Mouse (Mus musculus) urinary bladder, adult 18-20 months (tissue): ENCODE results near the gene Ugt1a2.
"Not testable (repeated sequence)": the region's sequence is repeated elsewhere in the genome, so short reads cannot be mapped to it uniquely, and the experiment has no call there.

Source experiments
- DNase-seq, 2 experiments: peaks; one replicate each; pipeline ENCODE4 v3.0.0; 2022; ENCODE audit warnings: low spot score in 2 of 2, mixed read lengths in 2 of 2

Gene Ugt1a2

DNA sequence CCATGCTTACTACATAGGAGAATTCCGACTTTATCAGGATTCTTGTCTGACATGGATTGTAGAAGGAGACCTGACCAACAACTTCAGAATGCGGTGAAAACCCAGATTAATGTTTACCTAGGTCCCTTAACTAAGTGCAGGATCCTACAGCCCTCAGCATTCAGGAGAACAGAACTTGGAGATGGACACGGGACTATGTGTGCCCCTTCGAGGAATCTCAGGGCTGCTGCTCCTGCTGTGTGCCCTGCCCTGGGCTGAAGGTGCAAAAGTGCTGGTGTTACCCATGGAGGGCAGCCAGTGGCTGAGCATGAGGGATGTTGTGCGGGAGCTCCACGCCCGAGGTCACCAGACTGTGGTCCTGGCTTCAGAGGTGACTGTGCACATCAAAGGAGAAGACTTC is at the start of gene Ugt1a2:
Ugt1a2 (plus strand) TSS at position 146 of the 400 bp plus-strand sequence.
- no peak for DNase-seq

DNA sequence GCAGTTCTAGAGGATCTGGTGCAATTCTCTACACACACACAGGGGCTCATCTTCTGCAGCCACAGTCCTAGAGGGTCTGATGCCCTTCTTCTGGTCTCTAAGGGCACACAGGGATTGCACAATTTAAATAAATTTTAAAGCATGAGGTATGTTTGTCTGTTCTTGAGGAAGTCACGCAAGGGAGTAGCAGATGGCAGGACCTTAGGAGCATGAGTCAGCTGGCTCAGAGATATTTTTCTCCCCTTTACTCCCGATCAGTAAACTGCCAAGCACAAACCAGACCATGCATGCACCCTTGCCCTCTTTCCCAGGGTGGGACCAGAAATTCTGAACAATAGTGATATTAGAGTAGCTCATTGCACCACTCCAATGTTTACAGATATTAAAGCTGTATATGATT is 42.0 kb upstream of the Ugt1a2 start:
- DNase-seq = peak in 1 of 2 experiments; percentile 68

DNA sequence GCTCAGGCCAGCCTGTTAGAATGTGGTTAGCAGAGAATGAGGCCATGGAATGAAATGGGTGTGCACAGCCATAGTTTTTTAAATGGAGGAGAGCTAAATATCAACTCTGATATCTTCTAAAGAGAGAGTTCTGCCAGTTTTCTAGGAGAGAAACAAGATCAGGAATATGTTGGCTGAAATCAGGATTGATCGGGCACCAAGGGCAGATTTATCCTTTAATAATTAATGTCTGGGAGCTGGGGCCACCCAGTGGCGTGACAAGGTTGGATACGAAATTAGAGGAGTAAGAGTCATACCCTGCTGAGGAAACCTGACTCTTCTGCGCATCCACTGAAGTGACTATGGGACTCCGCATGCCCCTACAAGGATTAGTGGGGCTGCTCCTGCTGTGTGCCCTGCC is 34.7 kb upstream of the Ugt1a2 start, which contains the start of gene Ugt1a5:
Ugt1a5 (plus strand) TSS at position 302 of the 400 bp plus-strand sequence.
- DNase-seq = no peak

DNA sequence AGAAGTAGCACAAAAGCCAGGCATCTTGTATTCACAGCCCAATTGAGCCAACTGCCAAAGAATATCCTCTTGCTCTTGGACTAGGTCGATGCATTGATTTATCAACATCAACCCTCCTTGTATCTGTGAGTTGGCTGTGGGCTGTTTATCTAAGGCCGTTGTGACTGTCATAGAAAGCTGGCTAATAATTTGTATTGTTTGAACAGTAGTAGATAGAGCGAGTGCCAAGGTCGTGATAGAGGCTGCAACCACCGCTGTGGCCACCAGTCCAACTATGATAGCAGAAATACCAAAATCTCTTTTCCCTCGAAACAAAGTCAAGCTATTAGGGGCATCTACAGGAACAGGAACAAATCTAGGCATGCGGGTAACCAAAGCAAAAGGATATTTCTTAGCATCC is 28.2 kb upstream of the Ugt1a2 start:
- not testable (repeated sequence) for DNase-seq

DNA sequence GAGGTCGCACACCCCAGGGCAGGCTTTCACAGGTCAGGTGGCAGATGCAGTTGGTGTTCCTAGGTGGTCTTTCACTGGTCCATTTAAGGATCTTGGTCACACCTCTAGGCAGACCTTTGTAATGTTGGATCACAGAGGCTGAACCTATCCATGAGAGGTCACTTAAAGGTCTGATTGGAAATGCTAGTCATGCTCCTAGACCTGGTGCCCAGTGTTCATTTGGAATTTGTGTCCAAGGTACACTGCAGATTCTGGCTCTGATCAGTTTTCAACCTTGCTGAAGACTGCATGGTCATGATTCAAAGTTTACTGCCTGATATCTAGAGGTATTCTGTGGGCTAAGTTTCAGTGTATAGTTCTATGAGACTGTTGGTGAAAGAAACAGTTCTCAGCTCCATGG is 20.7 kb upstream of the Ugt1a2 start:
- no peak for DNase-seq

DNA sequence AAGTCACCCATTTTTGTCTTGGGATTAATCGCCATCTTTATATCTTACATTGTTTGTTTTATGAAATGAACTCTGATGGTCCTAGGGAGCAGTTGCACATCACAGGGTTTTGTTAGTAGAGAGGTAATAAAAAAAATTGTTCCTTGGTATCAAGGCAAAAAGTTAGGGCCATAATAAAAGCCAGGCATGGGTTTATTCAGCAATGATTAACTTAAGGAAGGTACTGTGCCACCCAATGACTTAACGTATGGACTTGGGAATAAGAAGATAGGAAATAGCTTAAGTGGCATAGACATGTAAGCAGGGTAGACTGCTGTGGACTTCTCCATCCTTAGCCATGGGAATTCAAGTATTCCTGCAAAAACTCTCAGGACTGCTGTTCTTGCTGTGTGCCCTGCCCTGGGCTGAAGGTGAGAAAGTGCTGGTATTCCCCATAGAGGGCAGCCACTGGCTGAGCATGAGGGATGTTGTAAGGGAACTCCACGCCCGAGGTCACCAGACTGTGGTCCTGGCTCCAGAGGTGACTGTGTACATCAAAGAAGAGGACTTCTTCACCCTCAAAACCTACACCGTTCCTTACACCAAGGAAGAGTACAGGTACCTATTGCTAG is 14.0 kb upstream of the Ugt1a2 start:
- no peak for DNase-seq

DNA sequence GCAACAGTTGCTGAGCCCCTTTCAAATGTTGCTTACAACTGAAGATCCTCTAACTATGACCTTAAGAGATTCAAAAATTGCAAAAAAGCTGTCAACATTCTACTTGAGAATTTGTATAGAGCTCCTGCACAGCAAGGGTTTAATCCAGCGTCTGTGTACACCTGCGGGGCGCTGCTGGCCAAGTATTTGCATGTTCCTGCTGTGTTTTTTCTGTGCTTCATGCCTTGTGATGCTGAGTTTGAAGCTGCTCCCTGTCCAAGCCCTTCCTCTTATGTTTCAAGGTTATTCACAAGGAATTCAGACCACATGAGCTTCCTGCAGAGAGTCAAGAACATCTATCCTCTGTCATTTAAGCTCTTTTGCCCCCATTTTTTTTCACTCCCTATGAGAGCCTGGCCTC is 8.3 kb upstream of the Ugt1a2 start:
- no peak for DNase-seq

DNA sequence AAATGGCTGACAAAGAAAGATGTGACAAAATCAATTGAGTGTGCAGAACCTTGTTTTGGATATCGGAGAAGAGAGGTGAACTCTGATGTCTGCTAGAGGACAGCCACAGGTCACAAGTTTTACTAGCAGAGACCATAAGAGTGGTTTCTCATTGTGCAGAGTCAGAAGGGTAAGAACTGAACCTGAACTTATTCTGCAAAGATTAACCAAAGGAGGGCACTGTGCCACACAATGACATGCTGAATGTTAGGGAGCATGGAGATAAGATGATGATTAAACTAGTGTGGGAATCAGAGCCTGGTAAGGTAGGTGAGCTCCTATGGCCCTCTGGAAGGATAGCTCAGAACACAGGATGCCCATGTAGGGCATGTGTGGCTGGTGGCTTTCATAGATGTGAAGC is 4.7 kb upstream of the Ugt1a2 start:
- DNase-seq = no peak

DNA sequence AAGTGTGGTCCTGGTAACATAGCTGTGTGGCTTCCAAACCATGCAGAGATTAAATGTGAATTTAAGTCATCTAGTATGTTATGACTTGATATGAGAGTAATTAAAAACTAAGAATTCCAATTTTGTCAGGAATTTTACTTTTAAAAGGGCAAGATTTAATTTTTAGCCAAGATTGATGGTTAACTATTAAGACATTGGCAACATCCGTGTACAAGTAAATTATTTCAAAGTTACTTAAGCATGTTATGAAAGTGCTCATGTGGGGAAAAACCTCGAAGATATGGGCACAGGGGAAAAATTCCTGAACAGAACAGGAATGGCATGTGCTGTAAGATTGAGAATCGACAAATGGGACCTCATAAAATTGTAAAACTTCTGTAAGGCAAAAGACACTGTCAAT is 3.0 kb upstream of the Ugt1a2 start:
- no peak for DNase-seq

DNA sequence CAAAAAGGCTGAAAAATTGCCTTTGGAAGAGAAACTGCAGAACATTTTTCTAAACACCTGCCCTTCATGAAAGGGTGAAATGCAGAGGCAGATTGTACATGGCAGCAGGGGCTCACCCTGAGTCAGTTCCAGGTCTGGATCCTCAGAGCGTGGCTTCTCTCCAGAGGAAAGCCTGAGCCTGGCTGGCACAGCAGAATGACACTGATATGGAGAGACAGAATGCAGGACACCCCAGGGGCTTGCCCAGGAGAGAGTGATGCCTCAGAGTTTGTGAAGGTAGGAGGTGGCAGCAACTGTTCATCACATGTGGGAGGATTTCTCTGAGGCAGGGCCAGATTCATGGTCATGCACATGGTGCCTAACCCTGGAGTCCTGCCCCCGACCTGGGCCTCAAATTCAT is 405 bp upstream of the Ugt1a2 start:
- DNase-seq = no peak

DNA sequence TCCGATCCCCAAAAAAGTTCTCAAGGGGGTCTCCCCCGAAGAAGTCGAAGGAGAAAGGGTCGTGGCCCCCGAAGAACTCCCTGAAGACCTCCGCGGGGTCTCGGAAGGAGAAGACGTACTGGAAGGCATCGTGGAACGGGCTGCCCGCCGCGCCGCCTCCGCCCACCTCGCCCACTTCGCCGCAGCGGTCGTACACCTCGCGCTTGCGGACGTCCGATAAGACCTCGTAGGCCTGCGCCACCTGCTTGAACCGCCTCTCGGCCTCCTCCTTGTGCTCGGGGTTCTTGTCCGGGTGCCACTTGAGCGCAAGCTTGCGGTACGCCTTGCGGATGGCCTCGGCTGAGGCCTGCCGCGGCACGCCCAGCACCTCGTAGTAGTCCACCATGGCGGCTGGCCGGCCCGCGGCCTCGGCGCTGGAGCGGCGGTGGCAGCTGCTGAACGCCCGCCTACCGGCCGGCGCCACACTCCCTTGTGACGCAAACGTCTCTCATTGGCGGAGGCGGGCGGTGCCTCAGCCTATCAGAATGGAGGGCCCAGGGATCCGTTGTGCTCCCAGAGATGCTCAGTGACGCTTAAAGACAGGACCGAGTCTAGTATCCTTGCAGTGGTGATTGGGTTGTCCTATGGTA is 5.0 kb downstream of the Ugt1a2 start, which contains the start of gene Dnajb3:
Dnajb3 (minus strand) TSS at position 489 of the 629 bp plus-strand sequence.
- no peak for DNase-seq

DNA sequence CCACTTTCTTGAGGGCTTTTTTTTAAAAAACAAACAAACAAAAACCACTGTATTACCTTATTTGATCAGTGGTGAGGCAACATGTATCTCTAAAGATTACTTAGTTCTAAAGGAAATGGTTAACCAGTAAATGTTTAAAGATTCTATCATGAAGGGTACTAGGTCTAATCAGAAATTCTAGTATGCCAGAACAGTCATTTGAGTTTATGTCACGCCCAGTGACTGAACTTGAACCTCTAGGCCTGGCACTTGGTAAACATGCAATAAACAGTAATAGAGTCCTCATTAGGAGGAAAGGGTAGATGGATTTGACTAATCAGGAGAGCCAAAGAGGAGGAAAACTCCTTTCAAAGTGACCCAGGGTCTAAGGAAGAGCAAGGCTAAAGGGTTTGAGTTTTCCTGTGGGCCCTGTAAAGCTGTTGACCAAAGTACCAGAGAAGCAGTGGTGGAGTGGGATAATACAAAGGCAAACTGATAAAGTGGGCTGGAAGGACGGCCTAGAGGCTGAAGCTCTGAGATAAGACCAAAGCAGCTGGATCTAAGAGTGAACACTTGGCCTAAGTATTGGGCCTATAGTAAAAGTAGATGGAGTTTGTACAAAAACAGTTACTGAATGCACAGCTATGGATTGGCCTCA is 6.6 kb downstream of the Ugt1a2 start:
- DNase-seq = no peak

DNA sequence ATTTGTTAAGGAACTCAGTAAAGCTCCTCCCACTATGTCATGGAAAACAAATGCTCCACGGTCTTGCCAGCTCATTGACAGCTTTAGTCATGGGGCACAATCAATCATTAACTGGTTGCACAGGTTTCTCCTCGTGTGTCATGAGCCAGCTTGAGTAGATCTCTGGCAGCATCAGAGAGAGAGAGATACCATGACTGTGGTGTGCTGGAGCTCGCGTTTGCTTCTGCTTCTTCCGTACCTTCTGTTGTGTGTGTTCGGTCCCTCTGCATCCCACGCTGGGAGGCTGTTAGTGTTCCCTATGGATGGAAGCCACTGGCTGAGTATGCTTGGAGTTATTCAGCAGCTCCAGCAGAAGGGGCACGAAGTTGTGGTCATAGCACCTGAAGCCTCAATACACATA is 11.4 kb downstream of the Ugt1a2 start, which contains the start of gene Ugt1a1:
Ugt1a1 (plus strand) TSS at position 148 of the 400 bp plus-strand sequence.
- peak; percentile 66 to 84 for DNase-seq

DNA sequence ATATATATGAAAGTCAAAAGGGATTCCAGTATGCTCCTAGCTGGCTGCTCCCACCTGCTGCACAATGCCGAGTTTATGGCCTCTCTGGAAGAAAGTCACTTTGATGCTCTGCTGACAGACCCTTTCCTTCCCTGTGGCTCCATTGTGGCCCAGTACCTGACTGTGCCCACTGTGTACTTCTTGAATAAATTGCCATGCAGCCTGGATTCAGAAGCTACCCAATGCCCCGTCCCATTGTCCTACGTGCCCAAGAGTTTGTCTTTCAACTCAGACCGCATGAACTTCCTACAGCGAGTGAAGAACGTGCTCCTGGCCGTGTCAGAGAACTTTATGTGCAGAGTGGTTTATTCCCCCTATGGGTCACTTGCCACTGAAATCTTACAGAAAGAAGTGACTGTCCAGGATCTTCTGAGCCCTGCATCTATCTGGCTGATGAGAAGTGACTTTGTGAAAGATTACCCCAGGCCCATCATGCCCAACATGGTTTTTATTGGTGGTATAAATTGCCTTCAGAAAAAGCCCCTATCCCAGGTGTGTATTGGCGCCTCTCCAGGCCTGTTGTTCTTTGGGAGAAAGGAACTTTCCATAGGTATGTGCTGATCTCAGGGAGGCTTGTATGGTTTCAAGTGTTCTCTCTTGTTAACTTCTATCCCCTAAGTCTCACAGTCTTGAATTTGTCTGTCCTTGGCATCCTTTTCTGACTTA is 12.1 kb downstream of the Ugt1a2 start:
- DNase-seq = no peak

DNA sequence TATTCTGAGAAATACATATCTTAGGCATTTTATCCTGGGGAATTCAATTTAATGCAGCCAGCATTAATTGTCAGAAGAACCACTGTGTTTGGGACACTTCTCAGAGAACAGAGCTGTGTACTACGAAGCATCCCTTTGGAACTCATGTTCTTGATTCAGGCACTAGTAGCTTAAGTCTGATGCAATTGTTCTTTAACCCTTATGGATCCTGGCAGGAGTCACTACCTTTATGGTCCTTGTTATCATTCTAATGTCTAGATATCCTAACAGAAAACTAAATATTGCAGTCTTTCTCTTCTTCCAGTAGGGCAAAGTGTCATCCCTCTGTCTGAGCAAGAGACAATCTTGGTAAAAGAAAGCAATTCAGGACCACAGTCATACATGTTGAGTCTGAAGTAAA is 12.7 kb downstream of the Ugt1a2 start:
- no peak for DNase-seq

DNA sequence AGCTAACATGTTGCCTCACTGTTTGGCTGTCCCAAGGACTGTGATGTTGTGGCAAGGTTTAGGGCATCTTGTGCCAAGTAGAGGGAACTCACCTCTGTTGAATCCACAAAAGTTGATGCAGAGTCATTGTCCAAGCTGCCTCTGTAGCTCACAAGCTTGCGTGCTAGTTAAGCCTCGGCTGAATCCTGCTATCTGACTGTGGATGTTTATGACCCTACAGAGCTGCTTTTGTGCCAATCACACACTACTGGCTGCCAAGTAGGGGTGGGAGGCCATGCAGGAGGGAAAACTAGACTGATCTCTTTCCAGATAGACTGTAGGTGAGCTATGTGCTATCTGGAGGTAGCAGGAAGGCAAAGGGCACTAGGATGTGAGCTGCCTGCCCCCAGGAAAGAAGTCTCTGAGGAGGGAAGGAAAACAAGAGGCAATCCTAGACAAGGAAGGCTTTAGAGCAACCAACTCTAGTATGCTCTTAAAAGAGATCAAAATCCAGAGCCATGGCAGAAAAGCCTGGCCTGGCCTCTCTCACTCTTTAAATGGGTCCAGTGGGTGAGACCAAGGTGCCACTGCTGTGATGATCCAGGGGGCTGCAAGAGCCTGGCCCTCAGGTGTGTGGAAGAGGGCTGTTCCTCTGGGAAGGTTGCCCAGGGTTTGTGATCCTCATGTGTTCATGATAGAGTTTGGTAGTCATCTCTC is 13.5 kb downstream of the Ugt1a2 start:
- no peak for DNase-seq

DNA sequence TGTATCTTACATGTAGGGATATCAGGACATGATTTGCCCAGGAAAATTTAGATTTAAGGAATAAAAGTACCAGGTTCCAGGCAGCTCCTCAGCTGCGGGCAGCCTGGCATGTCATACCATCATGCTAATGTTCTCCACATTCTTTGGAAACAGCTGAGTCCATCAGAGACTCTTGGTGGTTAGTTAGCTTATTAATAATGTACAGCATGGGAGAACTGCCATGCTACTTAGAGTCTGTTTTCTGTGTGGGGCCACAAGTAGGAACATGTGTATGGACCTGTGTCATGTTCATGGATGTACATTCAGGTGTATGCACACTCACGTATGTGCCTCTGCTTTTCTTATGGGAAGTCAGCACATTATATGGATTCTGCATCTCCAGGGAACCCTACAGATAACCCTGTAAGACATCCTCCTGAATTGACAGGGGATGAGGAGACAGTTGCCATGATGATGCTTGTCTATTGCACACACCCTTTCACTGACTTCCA is 14.1 kb downstream of the Ugt1a2 start:
- DNase-seq = no peak

DNA sequence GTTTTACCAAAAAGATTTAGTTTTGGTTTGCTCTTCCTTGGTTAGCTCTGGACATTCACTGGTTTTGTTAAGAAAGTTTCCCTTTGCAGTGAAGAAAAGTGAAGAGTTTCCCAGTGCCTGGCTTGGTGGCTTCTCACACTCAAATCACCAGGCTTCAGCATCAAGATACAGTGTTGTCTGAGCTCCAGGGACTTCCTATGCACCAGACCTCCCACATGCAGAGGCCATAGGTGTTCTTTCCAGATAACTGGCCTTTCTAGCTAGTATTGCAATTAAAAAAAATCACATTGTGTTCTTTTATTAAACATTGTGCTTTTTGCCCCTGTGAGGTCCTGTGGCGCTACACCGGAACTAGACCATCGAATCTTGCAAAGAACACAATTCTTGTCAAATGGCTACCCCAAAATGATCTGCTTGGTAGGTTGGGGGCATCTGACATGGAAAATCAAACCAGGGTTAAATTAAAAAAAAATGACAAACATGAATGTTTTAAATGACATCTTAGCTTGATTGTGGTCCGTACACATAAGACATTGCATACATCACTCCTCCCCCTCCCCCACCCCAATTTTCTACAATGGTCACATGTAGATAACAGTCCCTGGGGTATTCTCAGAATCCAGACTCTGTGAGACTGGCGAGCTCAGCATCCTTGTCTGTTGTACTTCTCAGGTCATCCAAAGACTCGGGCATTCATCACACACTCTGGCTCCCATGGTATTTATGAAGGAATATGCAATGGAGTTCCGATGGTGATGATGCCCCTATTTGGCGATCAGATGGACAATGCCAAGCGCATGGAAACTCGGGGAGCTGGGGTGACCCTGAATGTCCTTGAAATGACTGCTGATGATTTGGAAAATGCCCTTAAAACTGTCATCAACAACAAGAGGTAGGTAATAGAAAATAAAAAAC is 15.3 kb downstream of the Ugt1a2 start:
- DNase-seq = no peak

DNA sequence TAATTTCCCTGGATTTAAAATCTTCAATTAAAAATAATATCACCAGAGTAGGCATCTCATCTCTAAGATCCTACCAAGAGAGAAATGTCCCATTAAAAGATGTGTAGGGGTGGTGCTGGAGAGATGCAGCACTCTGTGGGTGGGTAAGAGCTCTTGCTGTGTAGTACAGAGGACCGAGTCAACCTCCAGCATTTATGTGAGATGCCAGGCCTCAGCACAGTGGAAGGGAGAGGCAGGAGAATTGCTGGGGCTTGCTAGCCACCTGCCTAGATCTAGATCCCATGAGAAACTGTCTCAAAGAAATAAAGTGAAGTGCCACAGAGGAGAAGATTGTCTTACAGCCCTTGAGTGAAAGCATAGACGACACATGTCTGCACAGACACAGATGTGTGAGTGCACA is 16.1 kb downstream of the Ugt1a2 start:
- no peak for DNase-seq

DNA sequence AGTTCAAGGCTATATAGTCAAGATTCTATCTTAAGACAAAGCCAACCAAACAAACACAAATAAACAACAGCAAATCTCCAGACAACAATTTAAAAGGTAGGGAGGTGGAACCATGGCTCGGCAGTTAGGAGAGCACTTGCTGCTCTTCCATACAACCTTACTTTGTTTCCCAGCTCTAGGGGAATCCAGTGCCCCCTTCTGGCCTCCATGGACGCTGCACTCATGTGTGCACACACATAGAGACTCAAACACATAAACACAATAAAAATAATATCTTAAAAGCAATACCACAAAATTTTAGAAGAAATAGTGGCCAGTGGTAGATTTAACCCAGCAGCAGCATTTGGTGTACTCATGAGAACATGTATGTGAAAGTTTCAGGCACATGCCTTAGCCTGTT is 16.7 kb downstream of the Ugt1a2 start:
- no peak for DNase-seq

DNA sequence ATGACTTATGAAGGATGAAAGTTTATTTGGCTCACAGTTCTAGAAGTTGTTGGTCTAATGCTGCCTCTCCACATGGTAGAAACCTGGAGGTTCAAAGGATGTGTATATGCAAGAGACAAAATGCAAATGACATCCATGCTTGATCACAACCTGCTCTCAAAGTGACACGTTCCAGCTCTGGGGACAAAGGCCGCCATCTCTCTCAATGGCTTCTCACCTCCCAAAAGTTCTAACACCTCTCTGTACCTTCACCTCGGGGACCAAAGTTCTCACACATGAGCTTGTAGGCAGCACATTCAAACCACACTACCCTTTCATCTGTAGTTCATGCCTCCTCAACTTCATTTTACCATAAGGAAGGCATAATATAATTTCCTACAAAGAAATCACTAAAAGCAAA is 17.2 kb downstream of the Ugt1a2 start:
- no peak for DNase-seq
